Mouse (Mus musculus) cerebellum, adult 18-20 months (tissue): ENCODE results near the gene Tm4sf20.

Experiments
- DNase-seq, 2 experiments: peaks; one replicate each; pipeline ENCODE4 v3.0.0; 2021

Gene Tm4sf20

DNA sequence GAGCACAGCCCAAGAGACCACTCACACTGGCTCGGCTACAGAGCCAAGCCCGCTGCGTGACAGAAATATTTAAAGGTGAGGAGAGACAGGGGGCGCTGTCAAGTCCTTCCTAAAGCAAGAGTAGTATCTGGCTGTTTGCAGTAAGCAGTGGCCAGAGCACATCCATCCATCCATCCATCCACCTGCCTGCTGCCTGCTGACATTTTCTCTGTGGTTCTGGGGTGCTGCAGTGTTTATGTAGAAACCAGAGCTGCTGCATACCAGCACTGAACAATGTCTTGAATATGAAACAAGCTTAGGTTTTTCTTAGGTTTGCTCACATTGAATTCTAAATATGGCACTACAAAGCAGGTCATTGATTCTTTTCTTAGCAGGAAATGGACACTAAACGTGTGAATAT is 4.9 kb upstream of the Tm4sf20 start:
- no peak for DNase-seq

DNA sequence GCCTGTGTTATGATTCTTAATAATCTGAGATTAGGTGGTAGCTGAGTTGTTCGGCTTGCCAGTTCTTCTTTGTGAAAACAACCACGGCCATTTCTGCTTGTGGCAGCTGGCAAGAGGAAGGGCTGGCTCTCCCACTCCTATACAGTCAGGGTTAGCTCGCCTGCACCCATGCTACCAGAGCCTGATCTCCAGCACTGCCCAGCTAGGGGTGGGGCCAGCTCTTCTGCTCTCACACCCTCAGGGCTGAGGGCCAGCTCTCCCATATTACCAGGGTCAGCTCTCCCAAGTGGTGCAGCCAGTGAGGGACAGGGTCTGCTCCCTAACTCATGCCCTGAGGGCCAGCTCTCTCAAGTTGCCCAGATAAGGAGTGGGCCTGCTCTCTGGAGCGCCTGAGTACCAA is 4.2 kb upstream of the Tm4sf20 start:
- no peak for DNase-seq

DNA sequence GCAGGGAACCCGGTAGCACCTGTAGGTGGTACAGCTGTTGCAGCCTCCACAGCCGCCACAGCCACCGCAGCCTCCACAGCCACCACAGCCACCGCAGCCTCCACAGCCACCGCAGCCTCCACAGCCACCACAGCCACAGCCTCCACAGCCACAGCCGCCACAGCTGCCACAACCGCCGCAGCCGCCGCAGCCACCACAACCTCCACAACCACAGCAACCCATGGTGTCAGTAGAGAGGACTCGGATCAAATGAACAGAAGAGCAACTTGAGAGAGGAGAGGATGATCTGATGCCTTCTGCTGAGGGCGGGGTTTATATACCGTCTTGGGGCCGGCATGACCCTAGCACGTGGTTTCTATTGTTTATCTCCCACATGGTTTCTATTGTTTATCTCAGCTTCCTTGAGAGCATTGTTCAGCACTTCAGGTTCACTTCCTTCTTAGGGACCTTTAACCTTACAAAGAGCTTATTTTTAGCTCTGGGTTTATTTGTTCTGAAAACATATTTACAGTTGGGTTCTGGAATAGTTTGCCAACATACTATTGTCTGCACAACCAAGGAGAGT is 2.8 kb upstream of the Tm4sf20 start, which contains the start of gene Gm47791:
Gm47791 (minus strand) TSS at position 222 of the 565 bp plus-strand sequence.
- DNase-seq: no peak

DNA sequence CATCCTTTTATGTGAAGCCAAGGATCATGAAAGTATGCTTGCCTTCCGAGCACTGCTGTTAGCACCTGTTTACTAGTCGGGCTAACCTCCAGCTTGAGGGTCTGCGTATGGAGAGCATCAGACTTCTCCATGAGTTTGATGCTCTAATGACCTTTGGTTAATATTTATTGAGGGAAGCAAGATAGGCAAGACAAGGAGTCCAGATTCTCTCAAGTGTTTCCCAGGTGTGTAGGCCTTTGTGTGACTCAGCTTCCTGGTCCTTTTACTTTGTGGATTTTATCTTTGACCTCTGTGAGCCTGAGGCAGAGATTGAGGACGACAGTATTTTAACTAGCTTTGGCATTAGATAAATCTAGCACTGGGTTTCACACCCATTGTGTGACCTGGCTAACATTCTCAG is 1.6 kb downstream of the Tm4sf20 start:
- DNase-seq: no peak

DNA sequence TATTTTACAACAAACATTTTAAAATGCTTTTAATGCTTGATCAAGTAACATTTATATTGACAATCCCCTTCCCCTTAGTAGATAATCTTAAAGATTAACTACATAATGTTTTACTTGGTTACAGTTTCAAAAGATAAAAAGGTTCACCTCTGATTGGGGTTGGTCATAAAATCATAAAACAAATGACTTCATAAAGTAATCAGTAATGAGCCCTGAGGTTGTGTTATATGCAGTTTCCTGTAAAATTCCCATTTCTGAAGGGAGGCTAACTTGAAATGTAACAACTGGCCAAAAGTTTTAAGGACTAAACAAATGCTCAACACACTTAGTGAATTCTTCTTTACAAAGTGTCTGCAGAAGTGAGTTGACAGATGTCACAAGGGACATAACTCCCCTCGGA is 2.0 kb downstream of the Tm4sf20 start:
- no peak for DNase-seq

DNA sequence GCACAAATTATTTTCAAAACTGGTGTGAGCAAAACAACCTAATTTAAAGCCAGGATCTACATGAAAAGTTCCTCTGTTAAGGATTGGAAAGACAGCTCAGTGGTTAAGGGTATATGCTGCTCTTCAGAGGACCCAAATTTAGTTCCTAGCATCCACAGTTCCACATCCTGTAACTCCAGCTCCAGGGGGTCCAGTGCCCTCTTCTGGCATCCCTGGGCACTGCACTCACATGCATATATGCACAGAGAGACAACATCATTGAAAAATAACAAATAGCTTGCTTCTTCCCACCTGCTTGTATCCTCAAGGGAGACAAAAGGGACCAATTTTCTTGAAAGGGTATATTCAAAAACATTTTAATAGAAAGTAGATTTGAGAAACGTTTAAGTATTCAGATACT is 6.0 kb downstream of the Tm4sf20 start:
- no peak for DNase-seq

DNA sequence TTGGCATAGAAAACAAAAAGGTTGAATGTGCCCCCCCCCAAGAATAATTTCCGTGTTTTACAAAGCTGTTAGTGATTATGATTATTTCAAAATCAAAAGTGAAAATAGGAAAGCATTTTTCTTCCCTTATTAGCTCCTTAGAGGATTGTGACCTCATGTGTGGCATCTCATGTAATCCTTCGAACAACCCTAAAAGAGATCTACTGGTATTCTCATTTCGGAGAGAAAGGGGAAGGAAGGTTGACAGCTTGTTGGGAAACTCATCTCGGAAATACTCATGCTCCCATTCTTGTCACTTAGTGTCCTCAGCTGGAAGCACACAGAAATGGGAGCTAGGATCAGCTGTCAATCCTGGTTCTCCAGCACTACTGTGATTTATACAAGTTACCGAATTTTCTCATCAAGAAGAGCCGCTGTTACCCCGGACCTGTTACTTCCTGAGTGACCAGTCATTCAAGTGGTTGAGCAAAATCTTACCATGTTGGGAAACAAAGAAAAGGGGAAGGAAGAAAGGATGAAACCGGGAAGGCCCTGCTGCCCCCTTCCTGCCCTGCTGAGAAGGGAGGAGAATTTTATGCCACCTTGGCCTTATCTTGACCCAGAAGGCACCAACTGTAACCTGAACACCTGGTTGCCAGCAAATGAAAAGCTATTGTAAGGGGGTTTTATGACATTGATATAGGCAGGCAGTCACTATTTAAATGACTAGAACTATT is 6.6 kb downstream of the Tm4sf20 start:
- DNase-seq: no peak

DNA sequence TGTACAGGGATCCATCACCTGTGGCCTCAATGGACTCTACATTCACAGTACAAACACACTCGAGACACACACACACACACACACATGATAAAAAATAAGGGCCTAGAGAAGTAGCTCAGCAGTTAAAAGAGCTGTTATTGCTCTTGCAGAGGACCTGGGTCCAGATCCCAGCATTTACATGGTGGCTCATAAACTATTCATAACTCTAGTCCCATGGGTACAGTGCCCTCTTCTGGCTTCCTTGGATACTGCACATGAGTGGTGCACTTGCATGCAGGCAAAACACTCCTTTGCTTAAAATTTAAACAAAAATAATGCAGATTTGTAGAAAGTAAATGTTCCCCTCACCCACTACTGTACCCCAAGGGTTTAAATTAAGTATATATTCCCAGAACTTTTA is 8.7 kb downstream of the Tm4sf20 start:
- no peak for DNase-seq

DNA sequence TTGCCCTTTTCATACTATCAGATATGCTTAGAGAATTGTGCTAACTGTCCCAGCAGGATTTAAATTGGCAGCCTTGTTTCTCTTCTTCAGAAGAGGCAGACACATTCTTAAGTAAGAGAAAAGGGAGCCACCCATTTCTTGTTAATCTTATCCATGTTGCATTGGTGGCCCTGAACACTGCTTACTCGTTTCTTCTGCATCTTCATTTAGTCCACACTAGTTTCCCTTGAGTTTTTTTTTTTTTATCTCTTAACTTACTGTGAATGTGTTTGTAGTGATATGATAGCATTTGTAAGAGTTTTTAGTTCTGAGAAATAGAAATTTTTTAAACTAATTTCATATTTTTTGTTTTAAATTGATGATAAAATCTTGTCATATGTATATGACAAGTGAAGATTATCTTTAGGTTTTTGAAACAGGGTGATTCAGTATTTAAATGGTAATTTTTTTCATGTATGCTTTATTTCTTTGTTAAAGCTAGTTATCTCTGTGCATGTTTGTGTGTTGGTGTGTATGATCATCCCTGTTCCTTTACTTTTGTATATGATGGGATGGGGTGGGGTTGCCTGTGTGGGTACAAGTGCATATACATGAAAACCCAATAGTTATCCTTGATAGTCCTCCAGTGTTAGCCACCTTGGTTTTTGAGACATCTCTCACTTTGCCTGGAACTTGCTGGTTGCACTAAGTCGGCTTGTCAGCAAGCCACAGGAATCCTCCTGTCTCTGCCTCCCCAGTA is 20.4 kb downstream of the Tm4sf20 start:
- DNase-seq: no peak

DNA sequence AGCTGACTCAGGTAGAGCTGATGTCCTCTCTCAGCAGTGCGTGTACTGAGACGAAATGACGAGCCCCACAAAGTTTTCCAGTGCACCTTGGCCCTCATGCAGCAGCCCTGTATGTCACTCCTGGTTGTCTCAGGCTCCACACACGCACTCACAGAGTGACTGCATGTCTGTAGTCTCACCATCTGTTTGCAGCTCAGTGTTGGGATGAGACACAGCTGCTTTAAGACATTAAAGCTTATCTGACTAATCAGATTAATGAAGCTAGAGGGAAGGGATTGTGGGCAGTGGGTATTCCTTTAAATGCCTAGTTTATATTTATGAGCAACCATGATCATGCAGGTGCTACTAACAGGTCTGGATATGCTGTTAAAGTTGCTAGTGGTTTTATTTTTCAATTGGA is 21.9 kb downstream of the Tm4sf20 start:
- DNase-seq: no peak

DNA sequence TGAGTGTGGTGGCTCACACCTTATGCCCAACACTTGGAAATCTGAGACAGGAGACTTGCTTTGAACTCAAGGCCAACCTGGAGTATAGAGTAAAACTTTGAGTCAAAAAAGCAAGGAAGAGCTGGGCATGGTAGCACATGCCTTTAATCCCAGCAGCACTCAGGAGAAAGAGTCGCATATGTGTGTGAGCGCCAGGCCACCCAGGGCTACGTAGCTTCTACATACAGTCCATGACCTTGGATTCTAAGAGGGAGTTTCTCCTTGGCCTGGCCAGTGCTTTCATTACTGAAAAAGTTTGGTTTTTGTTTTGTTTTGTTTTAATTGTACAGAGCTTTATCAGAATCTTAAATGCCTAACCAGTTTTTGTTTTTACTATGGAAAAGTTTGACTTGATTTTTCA is 24.3 kb downstream of the Tm4sf20 start:
- no peak for DNase-seq

DNA sequence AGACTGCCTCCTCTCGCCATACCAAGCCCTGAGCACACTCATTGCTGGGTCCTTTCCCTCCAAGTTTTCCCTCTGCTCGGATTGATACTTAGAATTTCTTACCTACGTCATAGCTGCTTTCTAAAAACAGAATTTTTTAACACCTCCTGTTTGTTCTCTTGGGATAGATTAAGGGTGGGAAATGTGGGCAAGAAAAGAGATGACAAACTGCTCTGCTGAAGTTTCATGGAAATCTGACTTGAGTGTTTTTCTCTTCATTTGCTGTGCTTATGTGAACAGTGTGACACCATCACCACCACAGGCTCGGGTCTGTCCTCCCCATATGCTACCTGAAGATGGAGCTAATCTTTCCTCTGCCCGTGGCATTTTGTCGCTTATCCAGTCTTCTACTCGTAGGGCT is 26.7 kb downstream of the Tm4sf20 start:
- DNase-seq: no peak

DNA sequence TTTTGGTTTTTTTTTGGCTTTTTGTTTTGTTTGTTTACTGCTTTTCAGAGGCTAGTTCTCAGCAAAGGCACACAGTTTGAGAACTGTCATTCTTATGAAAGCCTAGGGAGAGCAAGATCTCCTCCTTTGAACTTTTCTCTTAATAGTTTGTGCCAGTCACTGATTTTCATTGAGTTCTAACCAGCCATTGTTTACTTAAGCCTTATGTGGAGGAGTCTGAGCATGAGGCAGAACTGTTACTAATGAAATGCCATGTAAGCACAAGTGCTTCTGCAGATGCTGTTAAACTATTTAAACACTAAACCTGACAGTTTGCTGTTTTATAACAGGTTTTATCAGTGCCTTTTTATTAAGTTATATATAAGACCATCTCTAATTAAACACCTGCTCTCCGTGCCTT is 30.2 kb downstream of the Tm4sf20 start:
- DNase-seq: no peak

DNA sequence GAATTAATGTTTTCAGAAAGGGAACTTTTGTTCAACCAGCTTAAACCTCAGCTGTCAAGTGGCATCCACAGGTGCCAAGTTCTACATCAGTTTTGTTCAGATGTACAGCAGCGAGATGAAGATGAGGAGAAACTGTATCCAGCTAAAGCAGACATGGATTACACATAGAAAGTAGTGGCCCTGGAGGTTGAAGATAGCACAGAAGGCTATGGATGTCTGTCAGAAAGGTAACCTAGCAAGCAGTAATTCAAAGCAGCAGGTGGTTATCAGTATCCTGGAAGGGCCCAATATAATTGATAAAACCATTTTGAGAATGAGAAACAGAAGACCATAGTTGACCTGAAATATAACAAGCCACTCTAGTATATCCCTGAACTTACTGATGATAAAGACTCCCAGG is 34.9 kb downstream of the Tm4sf20 start:
- no peak for DNase-seq

DNA sequence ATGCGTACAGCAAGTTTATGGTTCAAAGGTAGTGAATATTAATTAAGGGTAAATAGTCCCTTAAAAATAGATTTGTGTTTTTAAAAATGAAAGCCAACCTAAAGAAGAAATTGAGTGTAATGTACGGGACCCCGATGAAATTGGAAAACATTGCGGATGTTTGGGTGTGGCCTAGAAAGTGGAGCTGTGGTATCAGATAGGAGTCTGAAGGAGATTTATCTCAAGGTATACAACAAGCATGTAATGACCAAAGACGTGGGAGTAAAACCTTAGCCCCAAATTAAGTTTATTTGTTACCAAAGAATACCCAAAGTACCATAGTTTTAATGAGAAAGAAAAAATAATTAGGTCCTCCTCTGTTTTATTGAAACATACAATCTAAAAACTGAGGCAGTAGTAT is 41.8 kb downstream of the Tm4sf20 start:
- DNase-seq: no peak

DNA sequence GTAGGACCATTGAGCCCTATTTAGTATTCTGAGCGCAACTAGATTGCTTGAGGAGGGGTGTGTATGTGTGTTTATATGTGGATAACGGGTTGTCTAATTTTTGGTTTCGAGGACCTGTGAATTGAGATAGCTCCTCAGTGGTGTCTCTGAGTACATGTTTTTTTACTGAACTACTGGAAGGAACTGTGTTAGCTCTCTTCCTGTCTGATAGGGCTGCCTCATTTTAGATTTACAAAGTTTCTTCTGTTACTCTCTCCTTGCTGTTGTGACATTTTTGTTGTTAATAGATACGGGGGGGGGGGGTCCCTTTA is 42.4 kb downstream of the Tm4sf20 start:
- DNase-seq: no peak

DNA sequence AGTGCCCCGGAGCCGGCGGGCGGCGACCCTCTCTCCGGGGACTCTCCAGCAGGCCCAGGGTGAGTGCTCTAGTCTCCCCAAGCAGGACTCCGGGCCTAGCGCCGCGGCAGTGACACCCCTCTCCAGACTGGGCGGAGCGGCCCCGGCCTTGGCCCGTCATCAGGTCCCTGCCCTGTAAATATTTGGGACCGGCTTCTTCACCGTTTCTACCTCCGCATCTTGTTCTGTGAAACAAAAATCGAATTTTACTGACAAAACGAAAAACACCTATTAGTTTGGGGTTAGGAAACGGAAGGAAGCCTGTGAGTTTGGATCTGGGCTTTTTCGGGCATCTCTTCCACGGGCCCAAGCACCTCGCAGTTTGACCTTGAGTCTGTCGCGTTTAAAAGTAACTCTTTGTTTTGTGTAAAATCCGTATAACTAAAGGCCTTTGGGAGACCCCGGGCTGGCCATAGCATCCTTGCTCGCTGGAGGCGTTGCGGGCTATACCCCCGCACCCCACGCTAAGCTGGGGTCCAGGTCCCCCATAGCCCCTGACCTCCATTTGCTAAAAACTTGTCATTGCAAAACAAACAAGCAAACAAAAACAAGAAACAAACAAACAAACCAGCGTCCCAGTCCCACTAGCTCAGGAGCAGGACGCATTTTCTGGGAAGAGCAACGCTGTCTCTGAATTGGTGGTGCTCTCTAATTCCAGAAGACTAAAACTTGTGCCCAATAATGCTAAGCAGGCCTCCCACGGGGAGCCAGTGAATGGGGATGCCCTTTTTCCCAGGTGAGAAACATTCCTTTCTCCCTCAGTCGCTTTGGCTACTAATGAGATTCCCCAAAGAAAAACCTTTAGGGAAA is 43.0 kb downstream of the Tm4sf20 start:
- DNase-seq: no peak

DNA sequence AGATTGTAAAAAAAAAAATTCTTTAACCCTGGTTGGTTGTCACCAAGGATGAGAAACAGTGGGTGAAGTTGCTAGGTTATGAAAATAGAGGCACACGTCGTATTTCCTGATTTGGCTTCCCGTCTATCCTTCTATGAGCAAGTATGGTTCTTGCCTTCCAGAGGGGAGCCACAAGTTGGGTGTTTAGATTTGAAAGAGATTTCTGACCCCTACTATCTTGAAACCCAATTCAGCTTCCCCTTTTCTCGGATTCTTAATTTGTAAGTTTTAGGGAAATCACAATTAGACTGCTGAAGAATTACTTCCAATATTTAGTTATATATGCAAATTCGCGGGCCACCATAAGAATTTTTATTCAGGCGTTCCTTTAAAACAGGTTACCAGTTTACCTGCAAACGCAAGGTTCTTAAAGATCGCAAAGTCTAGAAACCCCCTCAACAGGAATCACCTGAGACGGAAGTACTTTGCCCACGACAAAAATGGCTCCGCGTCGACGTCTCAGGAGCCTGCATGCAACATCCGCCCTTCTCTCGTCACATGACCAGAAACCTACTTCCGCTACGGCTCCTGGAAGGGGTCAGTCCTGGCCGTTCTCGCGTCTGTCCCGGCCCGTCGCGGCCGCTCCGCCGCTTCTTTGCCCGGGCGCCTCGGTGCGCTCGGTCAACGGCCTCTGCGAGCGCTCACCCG is 43.8 kb downstream of the Tm4sf20 start, which contains the start of gene Mff:
Mff (plus strand) TSS at position 552 of the 687 bp plus-strand sequence.
- DNase-seq: peak; percentile 95

DNA sequence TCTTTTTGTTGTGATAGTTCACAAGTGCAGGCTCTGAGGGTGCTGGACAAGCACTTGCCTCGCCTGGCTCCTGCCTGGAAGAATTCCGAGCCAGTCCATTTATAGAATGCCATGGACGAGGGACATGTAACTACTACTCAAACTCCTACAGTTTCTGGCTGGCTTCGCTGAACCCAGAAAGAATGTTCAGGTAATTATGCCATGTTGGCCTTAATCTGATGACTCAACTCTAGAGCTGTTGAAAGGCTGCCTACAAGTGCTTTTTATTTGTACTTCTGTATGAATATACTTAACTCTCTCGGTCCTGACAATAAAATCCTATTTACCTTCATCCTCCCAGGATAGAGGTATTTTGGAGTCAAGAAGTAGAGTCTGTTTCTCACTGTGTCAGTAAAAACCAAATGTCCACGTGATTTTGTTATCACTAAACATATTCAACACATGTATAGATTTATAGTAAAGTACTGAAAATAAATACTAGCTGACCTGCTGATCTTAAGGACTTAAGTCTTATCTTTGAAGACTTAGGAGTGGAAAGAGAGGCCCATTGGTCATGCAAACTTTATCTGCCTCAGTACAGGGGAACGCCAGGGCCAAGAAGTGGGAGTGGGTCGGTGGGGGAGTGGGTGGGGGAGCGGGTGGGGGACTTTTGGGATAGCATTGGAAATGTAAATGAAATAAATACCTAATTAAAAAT is 50.3 kb downstream of the Tm4sf20 start:
- DNase-seq: no peak
